Mouse (Mus musculus) heart, embryonic 11.5 days (tissue): Measurements from ENCODE around the gene Gnat1. TPM values are rescaled to one million over a fixed set of nuclear protein-coding genes. Genes with fewer than 3 reads are reported as not detected.

Source experiments
- ATAC-seq: fragments of 200-750 bp; cut with Nextera tagmentation; replicated peaks from 2 replicates; pipeline ENCODE4 v1.8.0; 2017; ENCODE audit warnings: moderate library complexity; ENCODE audit not compliant: insufficient number of reproducible peaks, low FRiP score, low TSS enrichment
- H3K27ac ChIP-seq: fragments of 300-500 bp; sonication (generic); 2 replicates; pipeline ENCODE4 v1.5.1; 2014; ENCODE audit warnings: mild to moderate bottlenecking, low read depth, low read length
- H3K27me3 ChIP-seq: fragments of 300-500 bp; sonication (generic); 2 replicates; pipeline ENCODE4 v1.6.1; 2014; ENCODE audit warnings: mild to moderate bottlenecking, low read length, mixed read lengths; ENCODE audit not compliant: control insufficient read depth, insufficient read depth
- H3K36me3 ChIP-seq: fragments of 300-500 bp; sonication (generic); 2 replicates; pipeline ENCODE4 v1.6.1; 2014; ENCODE audit warnings: mild to moderate bottlenecking, low read length, moderate library complexity, mixed read lengths; ENCODE audit not compliant: control insufficient read depth, insufficient read depth
- H3K4me1 ChIP-seq: fragments of 300-500 bp; sonication (generic); 2 replicates; pipeline ENCODE4 v1.6.1; 2014; ENCODE audit warnings: low read length; ENCODE audit not compliant: control insufficient read depth, insufficient read depth
- H3K4me2 ChIP-seq: fragments of 300-500 bp; sonication (generic); 2 replicates; pipeline ENCODE4 v1.6.1; 2014; ENCODE audit warnings: mild to moderate bottlenecking, moderate library complexity
- H3K4me3 ChIP-seq: fragments of 300-500 bp; sonication (generic); 2 replicates; pipeline ENCODE4 v1.5.1; 2014; ENCODE audit warnings: low read depth, low read length
- H3K9ac ChIP-seq: fragments of 300-500 bp; sonication (generic); 2 replicates; pipeline ENCODE4 v1.6.1; 2014; ENCODE audit warnings: mild to moderate bottlenecking, low read depth, low read length, moderate library complexity
- H3K9me3 ChIP-seq: fragments of 300-500 bp; sonication (generic); replicated peaks from 2 replicates; pipeline ENCODE4 v1.6.1; 2016; ENCODE audit warnings: low read length; ENCODE audit not compliant: control insufficient read depth
- WGBS: fragments of 180-500 bp; shearing (Covaris S2); extraction: QIAGEN DNeasy Blood & Tissue Kit; methylation state at CpG from one replicate; pipeline ENCODE4 v1.1.7; 2014; ENCODE audit not compliant: insufficient replicate concordance; 5-methylcytosine and 5-hydroxymethylcytosine counted together
- polyA plus RNA-seq: library from polyadenylated mRNA; unstranded; fragments of >200 nt; fragmentation: Nextera tagmentation; extraction: Ambion mirVana; gene quantifications from 2 replicates; pipeline ENCODE4 v1.2.1, GENCODE M21; 2014

Gnat1 gene
- polyA plus RNA-seq, 1 experiment from 2014 or later = 1.2 TPM

GRCm38 (mm10) chr9:107715632-107716031 lies 36.1 kb upstream of the Gnat1 start:
- Histone ChIP-seq H3K9me3 (no peaks in the 10 kb centered on the region), H3K4me1 (peaks cover 22% of the 10 kb centered on the region), H3K9ac (no peak overlapping the region), H3K27ac (no peak overlapping the region), H3K36me3 (no peaks in the 10 kb centered on the region), H3K4me3 (no peak overlapping the region), H3K27me3 (peaks cover 6% of the 10 kb centered on the region), H3K4me2 (no peak overlapping the region)
- no peak for ATAC-seq
- WGBS = 60% methylated on average over 2 of the region's 2 CpGs

- Histone ChIP-seq H3K27ac (peak overlapping the region; percentile 63), H3K9ac (peak overlapping the region; percentile 40; the same call in 1 of the 2 replicates), H3K4me3 (no peak overlapping the region), H3K9me3 (no peaks in the 10 kb centered on the region), H3K36me3 (no peaks in the 10 kb centered on the region), H3K4me2 (peak overlapping the region; percentile 29; the same call in 1 of the 2 replicates), H3K4me1 (peaks cover 26% of the 10 kb centered on the region), H3K27me3 (peaks cover 13% of the 10 kb centered on the region)
- 12% methylated on average over 12 of the region's 12 CpGs for WGBS
- no peak for ATAC-seq
These were observed 34.9 kb upstream of the Gnat1 start for GRCm38 (mm10) chr9:107714221-107714952.

GRCm38 (mm10) chr9:107709697-107710483 lies 30.4 kb upstream of the Gnat1 start, which contains the start of gene Sema3f:
Gene Sema3f (minus strand): TSS chr9:107710475.
- Histone ChIP-seq H3K9me3 (no peaks in the 10 kb centered on the region), H3K36me3 (no peaks in the 10 kb centered on the region), H3K9ac (peak within 1 kb of the TSS; percentile 71), H3K27ac (peak within 1 kb of the TSS; percentile 42; the same call in 1 of the 2 replicates), H3K4me1 (peaks cover 53% of the 10 kb centered on the region), H3K4me2 (peak within 1 kb of the TSS; percentile 80), H3K4me3 (peak within 1 kb of the TSS; percentile 65), H3K27me3 (peaks cover 41% of the 10 kb centered on the region)
- ATAC-seq = peak; percentile 73
- under 1% methylated on average over 67 of the region's 86 CpGs for WGBS

GRCm38 (mm10) chr9:107709096-107709696 lies 29.7 kb upstream of the Gnat1 start:
- peak overlapping the region; percentile 42; the same call in 1 of the 2 replicates for H3K27ac ChIP-seq
- peaks cover 50% of the 10 kb centered on the region for H3K4me1 ChIP-seq
- H3K36me3 ChIP-seq = no peaks in the 10 kb centered on the region
- ATAC-seq = peak; percentile 16; the same call in 1 of the 2 replicates
- H3K27me3 ChIP-seq = peaks cover 41% of the 10 kb centered on the region
- H3K4me3 ChIP-seq = peak overlapping the region; percentile 65
- H3K9me3 ChIP-seq = no peaks in the 10 kb centered on the region
- H3K4me2 ChIP-seq = peak overlapping the region; percentile 80
- peak overlapping the region; percentile 71 for H3K9ac ChIP-seq
- under 1% methylated on average over 49 of the region's 55 CpGs for WGBS

GRCm38 (mm10) chr9:107708439-107709095 lies 29.1 kb upstream of the Gnat1 start:
- Histone ChIP-seq H3K27ac (no peak overlapping the region), H3K9me3 (no peaks in the 10 kb centered on the region), H3K27me3 (peaks cover 41% of the 10 kb centered on the region), H3K36me3 (no peaks in the 10 kb centered on the region), H3K4me2 (peak overlapping the region; percentile 80), H3K4me1 (peaks cover 50% of the 10 kb centered on the region), H3K4me3 (peak overlapping the region; percentile 65), H3K9ac (peak overlapping the region; percentile 71)
- WGBS = 1% methylated on average over 21 of the region's 21 CpGs
- ATAC-seq = no peak

GRCm38 (mm10) chr9:107707701-107708438 lies 28.4 kb upstream of the Gnat1 start:
- no peak for ATAC-seq

GRCm38 (mm10) chr9:107706781-107707211 lies 27.3 kb upstream of the Gnat1 start:
- Histone ChIP-seq H3K4me1 (peaks cover 53% of the 10 kb centered on the region), H3K36me3 (no peaks in the 10 kb centered on the region), H3K27me3 (peaks cover 41% of the 10 kb centered on the region), H3K4me2 (peak overlapping the region; percentile 80), H3K9me3 (no peaks in the 10 kb centered on the region), H3K27ac (no peak overlapping the region; the same call in 1 of the 2 replicates), H3K9ac (no peak overlapping the region), H3K4me3 (peak overlapping the region; percentile 65; the same call in 1 of the 2 replicates)
- no peak for ATAC-seq
- WGBS = 3% methylated on average over 14 of the region's 14 CpGs

More at GRCm38 (mm10) chr9:107707701-107708438, 28.4 kb upstream of the Gnat1 start:
- Histone ChIP-seq H3K27me3 (peaks cover 41% of the 10 kb centered on the region), H3K4me1 (peaks cover 53% of the 10 kb centered on the region), H3K9me3 (no peaks in the 10 kb centered on the region), H3K4me2 (peak overlapping the region; percentile 80), H3K9ac (peak overlapping the region; percentile 71; the same call in 1 of the 2 replicates), H3K4me3 (peak overlapping the region; percentile 65), H3K36me3 (no peaks in the 10 kb centered on the region), H3K27ac (no peak overlapping the region; the same call in 1 of the 2 replicates)
- WGBS = 1% methylated on average over 17 of the region's 17 CpGs
